Mouse (Mus musculus): Measurements from ENCODE around the gene Cops3. TPM values are rescaled to one million over a fixed set of nuclear protein-coding genes. Genes with fewer than 3 reads are reported as not detected.
"Not testable (repeated sequence)": the region's sequence is repeated elsewhere in the genome, so short reads cannot be mapped to it uniquely, and the experiment has no call there.

Cops3 gene
- polyA plus RNA-seq, 1 experiment from 2014 or later = 165 TPM

- not testable (repeated sequence) for H3K9ac ChIP-seq (ENCODE audit: low read length); ATAC-seq (ENCODE audit: insufficient number of reproducible peaks, insufficient read depth, low FRiP score, low read depth); H3K27me3 ChIP-seq (ENCODE audit: control insufficient read depth, insufficient read depth, low read length); H3K4me3 ChIP-seq (ENCODE audit: control insufficient read depth in 1 of 2, insufficient read depth in 1 of 2, low read depth in 1 of 2, low read length in 2 of 2); H3K4me2 ChIP-seq (ENCODE audit: low read length); H3K27ac ChIP-seq (replicated peaks in 1 of 2; ENCODE audit: control insufficient read depth in 1 of 2, insufficient read depth in 1 of 2, low read depth in 2 of 2, low read length in 2 of 2); H3K9me3 ChIP-seq (ENCODE audit: control insufficient read depth, low read length)
- WGBS = no CpG with 5 or more reads among the region's 1 CpGs
- Histone ChIP-seq H3K36me3 (ENCODE audit: control insufficient read depth, insufficient read depth, low read length) (peaks cover 52% of the 10 kb centered on the region), H3K4me1 (ENCODE audit: control insufficient read depth in 2 of 2, insufficient read depth in 2 of 2, low read length in 2 of 2) (peaks cover 0 to 15% of the 10 kb centered on the region in 2 experiments; a peak in 3 of 4 replicates)
These were observed 1.8 kb downstream of the Cops3 start for GRCm38 (mm10) chr11:59837789-59838188.

GRCm38 (mm10) chr11:59821625-59822024, 18.0 kb downstream of the Cops3 start:
- WGBS = 79% methylated on average over 3 of the region's 3 CpGs
- Histone ChIP-seq H3K36me3 (ENCODE audit: control insufficient read depth, insufficient read depth, low read length) (peaks cover 100% of the 10 kb centered on the region), H3K9ac (ENCODE audit: low read length) (no peak overlapping the region), H3K9me3 (ENCODE audit: control insufficient read depth, low read length) (no peaks in the 10 kb centered on the region), H3K27me3 (ENCODE audit: control insufficient read depth, insufficient read depth, low read length) (no peaks in the 10 kb centered on the region), H3K4me2 (ENCODE audit: low read length) (no peak overlapping the region), H3K27ac (replicated peaks in 1 of 2; ENCODE audit: control insufficient read depth in 1 of 2, insufficient read depth in 1 of 2, low read depth in 2 of 2, low read length in 2 of 2) (no peak overlapping the region), H3K4me1 (ENCODE audit: control insufficient read depth in 2 of 2, insufficient read depth in 2 of 2, low read length in 2 of 2) (no peaks in the 10 kb centered on the region), H3K4me3 (ENCODE audit: control insufficient read depth in 1 of 2, insufficient read depth in 1 of 2, low read depth in 1 of 2, low read length in 2 of 2) (no peak overlapping the region)
- ATAC-seq (ENCODE audit: insufficient number of reproducible peaks, insufficient read depth, low FRiP score, low read depth) = no peak

- H3K27me3 ChIP-seq (ENCODE audit: control insufficient read depth, insufficient read depth, low read length) = no peaks in the 10 kb centered on the region
- ATAC-seq (ENCODE audit: insufficient number of reproducible peaks, insufficient read depth, low FRiP score, low read depth) = no peak
- H3K9ac ChIP-seq (ENCODE audit: low read length) = no peak overlapping the region
- no peak overlapping the region for H3K4me3 ChIP-seq (ENCODE audit: control insufficient read depth in 1 of 2, insufficient read depth in 1 of 2, low read depth in 1 of 2, low read length in 2 of 2)
- no peak overlapping the region for H3K27ac ChIP-seq (replicated peaks in 1 of 2; ENCODE audit: control insufficient read depth in 1 of 2, insufficient read depth in 1 of 2, low read depth in 2 of 2, low read length in 2 of 2)
- H3K4me2 ChIP-seq (ENCODE audit: low read length) = no peak overlapping the region
- H3K36me3 ChIP-seq (ENCODE audit: control insufficient read depth, insufficient read depth, low read length) = peaks cover 72% of the 10 kb centered on the region
- WGBS = 96% methylated on average over 3 of the region's 3 CpGs
- no peaks in the 10 kb centered on the region for H3K9me3 ChIP-seq (ENCODE audit: control insufficient read depth, low read length)
- H3K4me1 ChIP-seq (ENCODE audit: control insufficient read depth in 2 of 2, insufficient read depth in 2 of 2, low read length in 2 of 2) = no peaks in the 10 kb centered on the region
These were observed 21.7 kb downstream of the Cops3 start for GRCm38 (mm10) chr11:59817916-59818315.

- Histone ChIP-seq H3K27me3 (ENCODE audit: control insufficient read depth, insufficient read depth, low read length) (no peaks in the 10 kb centered on the region), H3K4me1 (ENCODE audit: control insufficient read depth in 2 of 2, insufficient read depth in 2 of 2, low read length in 2 of 2) (peaks cover 0 to 6% of the 10 kb centered on the region in 2 experiments; a peak in 2 of 4 replicates), H3K4me2 (ENCODE audit: low read length) (no peak overlapping the region), H3K9me3 (ENCODE audit: control insufficient read depth, low read length) (no peaks in the 10 kb centered on the region), H3K9ac (ENCODE audit: low read length) (no peak overlapping the region), H3K27ac (replicated peaks in 1 of 2; ENCODE audit: control insufficient read depth in 1 of 2, insufficient read depth in 1 of 2, low read depth in 2 of 2, low read length in 2 of 2) (no peak overlapping the region), H3K4me3 (ENCODE audit: control insufficient read depth in 1 of 2, insufficient read depth in 1 of 2, low read depth in 1 of 2, low read length in 2 of 2) (no peak overlapping the region), H3K36me3 (ENCODE audit: control insufficient read depth, insufficient read depth, low read length) (peaks cover 48% of the 10 kb centered on the region)
- WGBS = 83% methylated on average over 6 of the region's 6 CpGs
- no peak for ATAC-seq (ENCODE audit: insufficient number of reproducible peaks, insufficient read depth, low FRiP score, low read depth)
These were observed 24.1 kb downstream of the Cops3 start for GRCm38 (mm10) chr11:59815482-59816065.

GRCm38 (mm10) chr11:59814936-59815335, 24.7 kb downstream of the Cops3 start:
- H3K27me3 ChIP-seq (ENCODE audit: control insufficient read depth, insufficient read depth, low read length) = no peaks in the 10 kb centered on the region
- no peak overlapping the region for H3K27ac ChIP-seq (replicated peaks in 1 of 2; ENCODE audit: control insufficient read depth in 1 of 2, insufficient read depth in 1 of 2, low read depth in 2 of 2, low read length in 2 of 2)
- no peaks in the 10 kb centered on the region for H3K9me3 ChIP-seq (ENCODE audit: control insufficient read depth, low read length)
- ATAC-seq (ENCODE audit: insufficient number of reproducible peaks, insufficient read depth, low FRiP score, low read depth) = no peak
- H3K36me3 ChIP-seq (ENCODE audit: control insufficient read depth, insufficient read depth, low read length) = peaks cover 42% of the 10 kb centered on the region
- H3K9ac ChIP-seq (ENCODE audit: low read length) = no peak overlapping the region
- no peak overlapping the region for H3K4me2 ChIP-seq (ENCODE audit: low read length)
- WGBS = 90% methylated on average over 6 of the region's 6 CpGs
- H3K4me1 ChIP-seq (ENCODE audit: control insufficient read depth in 2 of 2, insufficient read depth in 2 of 2, low read length in 2 of 2) = peaks cover 0 to 6% of the 10 kb centered on the region in 2 experiments; a peak in 2 of 4 replicates
- no peak overlapping the region for H3K4me3 ChIP-seq (ENCODE audit: control insufficient read depth in 1 of 2, insufficient read depth in 1 of 2, low read depth in 1 of 2, low read length in 2 of 2)

GRCm38 (mm10) chr11:59814311-59814710, 25.3 kb downstream of the Cops3 start:
- Histone ChIP-seq H3K4me2 (ENCODE audit: low read length) (no peak overlapping the region), H3K4me3 (ENCODE audit: control insufficient read depth in 1 of 2, insufficient read depth in 1 of 2, low read depth in 1 of 2, low read length in 2 of 2) (no peak overlapping the region), H3K4me1 (ENCODE audit: control insufficient read depth in 2 of 2, insufficient read depth in 2 of 2, low read length in 2 of 2) (peaks cover 0 to 6% of the 10 kb centered on the region in 2 experiments; a peak in 2 of 4 replicates), H3K36me3 (ENCODE audit: control insufficient read depth, insufficient read depth, low read length) (peaks cover 36% of the 10 kb centered on the region), H3K9me3 (ENCODE audit: control insufficient read depth, low read length) (no peaks in the 10 kb centered on the region), H3K27me3 (ENCODE audit: control insufficient read depth, insufficient read depth, low read length) (no peaks in the 10 kb centered on the region), H3K9ac (ENCODE audit: low read length) (no peak overlapping the region), H3K27ac (replicated peaks in 1 of 2; ENCODE audit: control insufficient read depth in 1 of 2, insufficient read depth in 1 of 2, low read depth in 2 of 2, low read length in 2 of 2) (no peak overlapping the region)
- WGBS = 94% methylated on average over 1 of the region's 1 CpGs
- ATAC-seq (ENCODE audit: insufficient number of reproducible peaks, insufficient read depth, low FRiP score, low read depth) = no peak

GRCm38 (mm10) chr11:59813276-59813675, 26.4 kb downstream of the Cops3 start:
- no peak for ATAC-seq (ENCODE audit: insufficient number of reproducible peaks, insufficient read depth, low FRiP score, low read depth)
- 57% methylated on average over 3 of the region's 3 CpGs for WGBS

GRCm38 (mm10) chr11:59811211-59811610, 28.4 kb downstream of the Cops3 start:
- H3K9ac ChIP-seq (ENCODE audit: low read length) = peak overlapping the region; percentile 46; the same call in 1 of the 2 replicates
- ATAC-seq (ENCODE audit: insufficient number of reproducible peaks, insufficient read depth, low FRiP score, low read depth) = no peak
- H3K4me1 ChIP-seq (ENCODE audit: control insufficient read depth in 2 of 2, insufficient read depth in 2 of 2, low read length in 2 of 2) = peaks cover 5 to 13% of the 10 kb centered on the region in 2 experiments; a peak in 3 of 4 replicates
- H3K4me2 ChIP-seq (ENCODE audit: low read length) = no peak overlapping the region; the same call in 1 of the 2 replicates
- H3K27me3 ChIP-seq (ENCODE audit: control insufficient read depth, insufficient read depth, low read length) = no peaks in the 10 kb centered on the region
- 46% methylated on average over 4 of the region's 4 CpGs for WGBS
- H3K4me3 ChIP-seq (ENCODE audit: control insufficient read depth in 1 of 2, insufficient read depth in 1 of 2, low read depth in 1 of 2, low read length in 2 of 2) = no peak overlapping the region
- no peaks in the 10 kb centered on the region for H3K9me3 ChIP-seq (ENCODE audit: control insufficient read depth, low read length)
- peaks cover 23% of the 10 kb centered on the region for H3K36me3 ChIP-seq (ENCODE audit: control insufficient read depth, insufficient read depth, low read length)
- no peak overlapping the region for H3K27ac ChIP-seq (replicated peaks in 1 of 2; ENCODE audit: control insufficient read depth in 1 of 2, insufficient read depth in 1 of 2, low read depth in 2 of 2, low read length in 2 of 2)

More at GRCm38 (mm10) chr11:59813276-59813675, 26.4 kb downstream of the Cops3 start:
- no peak overlapping the region for H3K9ac ChIP-seq (ENCODE audit: low read length)
- H3K4me2 ChIP-seq (ENCODE audit: low read length) = no peak overlapping the region
- H3K27ac ChIP-seq (replicated peaks in 1 of 2; ENCODE audit: control insufficient read depth in 1 of 2, insufficient read depth in 1 of 2, low read depth in 2 of 2, low read length in 2 of 2) = no peak overlapping the region
- no peaks in the 10 kb centered on the region for H3K27me3 ChIP-seq (ENCODE audit: control insufficient read depth, insufficient read depth, low read length)
- H3K4me1 ChIP-seq (ENCODE audit: control insufficient read depth in 2 of 2, insufficient read depth in 2 of 2, low read length in 2 of 2) = peaks cover 5 to 13% of the 10 kb centered on the region in 2 experiments; a peak in 3 of 4 replicates
- H3K4me3 ChIP-seq (ENCODE audit: control insufficient read depth in 1 of 2, insufficient read depth in 1 of 2, low read depth in 1 of 2, low read length in 2 of 2) = no peak overlapping the region
- no peaks in the 10 kb centered on the region for H3K9me3 ChIP-seq (ENCODE audit: control insufficient read depth, low read length)
- H3K36me3 ChIP-seq (ENCODE audit: control insufficient read depth, insufficient read depth, low read length) = peaks cover 25% of the 10 kb centered on the region

Measured in heart, embryonic 14.5 days (tissue).